Mouse (Mus musculus) cerebellum, postnatal 36 days (tissue): ENCODE measurements around the gene Aifm1.
A peak's percentile ranks its signal among the peaks of the same experiment; 100 is the strongest.

Experiments used
- DNase-seq, 2 experiments: peaks; one replicate each; pipeline ENCODE4 v3.0.0; 2021 to 2022; ENCODE audit warnings: mixed read lengths in 2 of 2

Aifm1 gene

GRCm38 (mm10) chrX:48513166-48513807 lies at the start of gene Aifm1:
Gene Aifm1 (minus strand): TSS chrX:48513563.
- DNase-seq: peak; percentile 84 to 89

DNA sequence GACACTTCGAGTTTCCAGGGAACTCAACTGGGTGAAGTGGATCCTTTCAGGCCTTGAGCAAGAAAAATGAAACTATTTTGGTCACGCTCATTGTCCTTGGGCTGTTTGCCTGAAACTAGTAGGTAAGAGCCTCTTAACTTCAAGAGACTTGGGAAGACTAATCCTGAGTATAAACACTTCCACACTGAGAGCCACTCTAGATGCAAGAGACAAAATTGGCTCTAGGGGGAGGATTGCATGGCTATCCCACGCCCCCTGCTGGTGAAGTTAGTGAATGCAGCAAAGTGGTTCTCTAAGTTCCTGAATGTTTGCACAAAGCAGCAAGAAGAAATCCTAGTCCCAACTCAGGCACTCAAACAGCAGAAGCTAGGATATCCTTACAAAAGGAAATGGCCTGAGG lies 18.8 kb upstream of the Aifm1 start:
- peak; percentile 72 to 78 for DNase-seq

- DNase-seq: no peak
Observed at GRCm38 (mm10) chrX:48526435-48526834, 13.1 kb upstream of the Aifm1 start.

GRCm38 (mm10) chrX:48525866-48526265 lies 12.5 kb upstream of the Aifm1 start:
- DNase-seq: peak; percentile 15 to 35

DNA sequence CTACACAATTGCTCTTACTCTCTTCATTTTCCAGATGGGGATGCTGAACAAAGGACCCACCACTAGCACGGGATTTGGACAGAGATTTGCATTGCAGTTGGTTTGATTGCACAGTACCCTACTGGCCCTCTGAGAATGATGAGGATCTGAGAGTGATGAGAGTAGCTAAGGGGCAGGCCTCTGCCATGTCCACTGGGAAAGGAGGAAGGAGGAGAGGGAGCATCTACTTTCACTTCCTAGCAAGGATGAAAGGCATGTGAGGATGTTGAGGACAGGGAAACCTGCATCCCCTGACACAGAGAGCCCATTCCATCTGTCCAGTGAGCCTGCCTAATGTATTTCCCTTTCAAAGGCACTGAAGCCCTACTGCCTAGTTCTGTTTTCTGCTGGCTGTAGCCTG lies 12.0 kb upstream of the Aifm1 start:
- DNase-seq: no peak

DNA sequence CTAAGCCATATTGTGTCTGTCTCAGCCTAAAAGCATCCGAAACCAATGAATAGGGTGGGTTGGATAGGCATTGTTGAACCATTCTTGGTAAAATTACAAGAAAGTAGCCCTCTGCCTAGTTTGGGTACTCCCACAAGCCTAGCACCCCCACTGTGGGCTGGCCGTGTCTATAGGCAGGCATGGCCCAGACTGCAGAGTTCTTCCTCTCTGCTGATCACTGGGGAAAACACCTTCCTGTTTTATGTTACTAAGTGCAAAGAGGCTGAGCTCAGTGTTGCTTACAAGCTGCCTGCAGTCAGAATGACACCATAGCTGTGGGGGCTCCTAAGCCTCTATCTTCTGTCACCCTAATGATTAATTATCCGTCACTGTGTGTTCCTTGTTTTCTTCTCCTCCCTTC lies 10.1 kb upstream of the Aifm1 start:
- DNase-seq: no peak

DNA sequence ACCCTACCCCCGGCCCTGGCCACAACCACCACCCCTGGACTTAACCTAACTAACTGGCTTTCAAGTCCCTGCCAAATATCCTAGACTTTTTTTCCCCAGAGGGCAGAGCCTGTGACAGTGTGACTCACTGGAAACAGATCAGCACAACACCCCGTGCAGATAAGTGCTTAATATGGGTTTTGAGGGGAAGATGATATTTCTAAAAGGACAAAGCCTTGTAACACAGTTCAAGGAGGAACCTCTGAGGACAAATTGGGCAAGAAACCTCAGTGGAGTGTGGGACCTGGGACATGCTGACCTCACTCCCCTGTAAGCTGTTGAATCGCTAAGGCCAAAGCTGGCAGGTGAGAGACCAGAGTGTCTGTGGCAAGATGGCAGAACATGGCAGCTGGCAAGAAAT lies 8.3 kb upstream of the Aifm1 start:
- DNase-seq: no peak

GRCm38 (mm10) chrX:48519549-48520085 lies 6.3 kb upstream of the Aifm1 start:
- peak in 1 of 2 experiments; percentile 17 for DNase-seq

DNA sequence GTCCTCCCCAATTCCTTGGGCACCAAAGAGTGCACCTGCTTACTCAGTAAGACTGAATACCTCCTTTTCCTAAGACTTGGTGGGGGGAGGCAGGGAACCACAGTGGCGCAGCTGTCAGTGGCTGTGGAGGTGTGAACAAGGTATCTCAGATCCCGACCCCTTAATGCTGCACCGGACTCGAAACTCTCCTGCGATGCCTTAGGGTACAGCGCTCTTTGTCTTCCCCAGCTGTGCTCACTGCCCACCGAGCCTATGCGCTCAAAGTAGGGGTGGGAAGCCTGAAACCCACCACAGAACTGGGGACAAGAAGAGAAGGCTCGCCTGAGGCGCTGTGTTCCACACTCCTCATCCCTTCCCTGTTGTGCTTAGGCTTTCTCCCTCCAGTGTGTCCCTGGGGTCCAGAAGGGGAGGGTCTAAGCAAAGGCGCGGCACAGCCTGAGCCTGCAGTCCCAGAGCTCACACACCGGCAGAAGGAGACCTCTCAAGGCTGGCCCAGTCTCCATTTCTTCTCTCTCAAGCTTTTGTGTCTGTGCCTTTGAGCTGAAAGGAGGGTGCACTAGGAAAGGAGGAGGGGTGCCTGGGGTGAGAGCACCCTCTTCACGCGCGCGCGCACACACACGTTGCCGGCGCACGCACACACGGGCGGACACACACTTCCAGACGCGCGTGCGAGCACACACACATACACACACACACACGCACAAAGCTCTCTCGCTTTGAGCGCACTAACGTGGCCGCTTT lies 5.6 kb upstream of the Aifm1 start, which contains the start of gene Rab33a:
Gene Rab33a (plus strand): TSS at position 478 of the 741 bp plus-strand sequence.
- DNase-seq: peak; percentile 50 to 58

GRCm38 (mm10) chrX:48518211-48518807 lies 4.9 kb upstream of the Aifm1 start:
- peak; percentile 29 to 35 for DNase-seq

GRCm38 (mm10) chrX:48513824-48514223 lies 461 bp upstream of the Aifm1 start:
- no peak for DNase-seq

GRCm38 (mm10) chrX:48493763-48494162 lies 19.6 kb downstream of the Aifm1 start:
- no peak for DNase-seq

DNA sequence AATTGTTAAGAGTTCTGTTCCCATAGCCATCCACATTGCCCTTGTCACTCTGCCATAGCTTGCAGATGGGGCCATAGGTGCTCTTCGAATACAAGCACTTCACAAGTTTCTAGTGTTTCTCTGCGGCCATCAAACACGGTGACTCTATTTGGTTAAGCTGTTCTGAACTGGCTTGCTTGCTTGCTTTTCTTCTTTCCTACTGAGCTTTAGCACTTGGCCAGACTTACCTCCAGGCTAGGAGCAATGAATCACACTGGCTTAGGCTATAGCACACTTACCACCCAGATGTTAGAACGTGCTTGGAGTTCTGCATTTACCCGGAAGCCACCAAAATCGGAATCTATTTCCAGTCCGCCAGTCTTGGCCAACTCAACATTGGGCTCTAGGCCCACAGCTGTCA lies 31.7 kb downstream of the Aifm1 start:
- no peak for DNase-seq

DNA sequence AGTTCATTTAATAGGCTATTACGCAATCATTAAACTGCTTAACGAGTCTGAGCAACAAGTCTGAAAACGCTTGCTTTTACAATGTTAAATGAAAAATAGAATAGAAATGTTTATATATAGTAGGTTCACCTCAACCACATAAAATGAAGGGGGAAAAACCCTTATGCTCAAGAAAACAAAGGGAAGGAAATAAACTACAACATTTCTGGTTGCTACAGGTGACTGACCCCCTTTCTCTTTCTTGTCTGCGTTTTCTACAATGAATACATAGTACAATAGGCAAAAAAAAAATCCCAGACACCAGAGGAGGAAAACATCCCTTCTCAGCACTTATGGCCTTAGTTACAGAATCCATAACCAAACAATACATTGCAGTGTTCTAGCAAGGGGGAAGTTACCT lies 32.3 kb downstream of the Aifm1 start:
- no peak for DNase-seq

DNA sequence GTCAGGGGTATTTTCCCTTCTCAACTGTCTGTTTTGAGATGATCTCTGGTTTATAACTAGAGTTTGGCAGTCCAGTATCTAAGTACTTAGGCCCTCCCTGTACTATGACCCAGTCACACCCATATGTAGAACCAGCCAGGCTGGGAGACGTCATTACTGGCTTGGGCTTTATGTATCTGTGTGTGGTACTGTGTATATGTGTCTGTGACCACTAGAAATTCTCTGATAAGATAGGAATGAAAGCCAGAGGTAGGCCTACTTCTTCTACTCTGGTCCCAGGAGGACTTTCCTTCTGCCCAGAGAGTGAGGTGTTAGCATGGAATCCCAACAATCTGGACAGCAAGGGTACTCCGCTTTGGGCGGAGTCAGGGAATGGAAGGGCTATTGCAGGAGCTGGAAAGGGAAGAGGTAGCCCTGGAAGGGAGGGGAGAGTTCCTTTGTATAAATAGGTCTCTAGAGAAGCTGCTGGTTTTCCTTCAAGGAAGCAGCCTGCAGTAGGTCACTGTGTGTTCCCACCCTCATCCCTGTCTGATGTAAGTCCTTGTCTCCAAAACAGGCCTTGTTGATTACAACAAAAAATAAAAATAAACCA lies 45.9 kb downstream of the Aifm1 start:
- DNase-seq: no peak

DNA sequence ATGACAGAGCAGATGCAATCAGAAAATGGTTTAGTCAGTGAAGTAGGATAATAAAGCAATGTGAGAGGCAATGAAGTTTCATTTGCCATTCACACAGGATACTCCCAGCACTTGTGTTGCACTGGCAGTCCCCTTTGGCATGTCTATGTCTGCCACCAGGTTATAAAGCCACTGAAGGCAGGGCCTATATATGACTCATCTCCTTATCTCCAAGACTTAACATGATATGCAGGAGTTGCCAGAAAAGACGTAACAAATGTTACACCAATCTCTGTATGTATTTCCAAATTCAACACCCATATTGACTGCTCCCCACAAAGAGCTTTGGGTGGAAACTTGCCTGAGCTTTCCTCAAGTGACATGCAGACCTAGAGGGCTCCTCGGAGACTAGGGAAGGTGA lies 47.2 kb downstream of the Aifm1 start:
- no peak for DNase-seq

- no peak for DNase-seq
Observed at GRCm38 (mm10) chrX:48464436-48464835, 48.9 kb downstream of the Aifm1 start.

GRCm38 (mm10) chrX:48463636-48464035 lies 49.7 kb downstream of the Aifm1 start:
- no peak for DNase-seq

DNA sequence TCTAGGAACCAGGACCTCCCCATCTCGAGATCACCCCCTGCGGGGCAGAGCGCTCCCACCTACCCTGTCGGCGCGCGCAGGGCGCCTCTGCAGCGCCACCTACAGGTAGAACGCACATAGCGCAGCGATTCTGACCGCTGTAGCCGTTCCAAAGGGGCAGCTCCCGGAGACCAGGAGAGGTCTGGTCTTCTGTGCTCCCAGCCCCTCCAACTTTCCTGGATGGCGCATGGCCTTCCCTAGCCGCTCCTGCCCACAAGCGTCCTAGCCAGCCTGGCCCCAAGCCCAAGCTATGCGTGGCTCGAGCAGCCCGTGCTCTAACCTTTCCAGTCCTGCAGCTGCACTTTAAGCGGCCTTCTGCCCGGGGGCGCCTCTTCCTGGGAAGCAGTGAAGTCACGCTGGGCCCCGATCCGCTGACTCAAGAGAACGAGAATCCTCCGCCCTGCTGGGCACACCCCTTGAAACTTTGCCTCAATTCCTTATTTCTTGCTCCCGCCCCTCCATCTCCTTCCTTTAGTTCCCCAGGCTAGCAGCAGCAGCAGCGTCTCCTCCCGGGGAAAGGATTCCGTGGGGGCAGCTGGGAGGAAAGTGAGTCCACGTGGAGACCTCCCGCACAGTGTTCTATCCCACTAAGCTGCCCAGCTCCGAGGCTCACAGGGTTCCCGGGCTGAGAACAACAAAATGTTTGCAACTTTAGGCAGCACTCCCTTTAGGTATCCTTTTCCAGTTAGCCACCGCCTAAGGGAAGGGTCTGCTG lies 50.4 kb downstream of the Aifm1 start, which contains the start of gene Elf4:
Gene Elf4 (minus strand): TSS at position 379 of the 754 bp plus-strand sequence.
- DNase-seq: peak; percentile 43 to 45

DNA sequence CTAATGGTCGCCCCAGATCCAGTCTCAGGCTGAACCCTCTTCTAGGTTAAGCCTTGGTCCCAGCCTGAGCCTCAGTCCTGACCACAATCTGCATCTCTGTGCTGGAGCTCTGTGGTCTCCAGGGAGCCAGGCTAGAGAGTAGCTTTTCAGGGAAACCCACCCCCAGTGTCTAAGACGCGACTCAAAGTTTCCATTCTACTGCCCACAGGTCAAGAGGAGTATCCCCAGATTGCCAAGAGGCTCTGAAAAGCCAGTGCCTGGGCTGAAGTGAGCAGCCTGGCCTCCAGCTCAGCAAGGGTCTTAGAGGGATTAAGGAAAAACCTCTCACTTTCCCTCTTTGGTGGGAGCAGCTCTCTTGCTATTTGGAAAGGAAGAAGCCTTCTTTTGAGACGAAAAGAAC lies 51.1 kb downstream of the Aifm1 start:
- DNase-seq: no peak

DNA sequence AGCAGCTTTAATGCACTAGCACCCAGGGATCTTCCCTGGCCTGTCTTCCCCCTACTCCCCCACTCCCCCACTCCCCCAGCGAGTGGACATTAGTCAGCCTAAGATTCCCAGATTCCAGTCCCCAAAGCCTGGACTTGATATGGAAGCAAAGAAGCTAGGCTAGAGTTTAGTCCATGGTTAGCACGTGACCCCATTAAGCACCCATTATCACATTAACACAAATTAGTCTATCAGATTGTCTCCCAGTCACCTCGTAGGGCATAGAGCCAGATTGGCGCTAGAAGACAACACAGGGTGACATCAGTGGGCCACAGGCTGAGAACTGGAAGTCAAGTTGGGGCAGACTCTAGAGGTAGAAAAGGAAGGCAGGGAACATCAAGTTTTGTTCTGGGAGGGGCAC lies 52.4 kb downstream of the Aifm1 start:
- no peak for DNase-seq

DNA sequence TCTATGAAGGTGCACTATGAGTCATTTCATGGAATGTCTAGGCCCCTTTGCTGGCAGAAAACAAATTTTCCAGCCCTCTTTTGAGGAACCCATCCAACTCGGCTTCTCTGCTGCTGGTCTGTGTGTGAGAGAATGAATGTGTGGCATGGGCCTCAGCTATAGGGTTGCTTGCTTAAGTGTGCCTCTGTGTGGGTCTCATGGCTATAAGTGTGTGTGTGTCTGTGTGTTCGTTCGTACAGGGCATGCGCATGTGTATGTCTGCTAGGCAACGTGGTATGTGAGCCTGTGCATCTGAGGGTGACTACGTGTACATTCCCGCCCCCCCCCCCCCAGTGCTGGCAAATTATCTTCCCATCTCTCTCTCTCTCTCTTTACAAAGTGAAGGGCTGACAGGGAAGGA lies 52.9 kb downstream of the Aifm1 start:
- DNase-seq: no peak
